Mouse (Mus musculus) liver, embryonic 14.5 days (tissue): ENCODE measurements at regions not wholly inside any gene's neighbourhood (a gene's known extent, or its start where the extent isn't known, plus 50 kb on each side); places are given as distances from the start of the nearest gene placed in this dataset.
A peak's percentile ranks its signal among the peaks of the same experiment; 100 is the strongest.

Source experiments
- ATAC-seq: fragments of 200-750 bp; cut with Nextera tagmentation; 2 replicates; pipeline ENCODE4 v1.8.0; 2017; ENCODE audit warnings: moderate number of reproducible peaks, mild to moderate bottlenecking, moderate library complexity; ENCODE audit not compliant: insufficient read depth
- DNase-seq, 3 experiments: peaks; one replicate each; pipeline ENCODE4 v3.0.0-alpha.2; 2012 to 2013; ENCODE audit warnings: low read depth in 3 of 3, low spot score in 3 of 3
- H3K27ac ChIP-seq: fragments of 300-500 bp; sonication (generic); 2 replicates; pipeline ENCODE4 v1.5.1; 2014; ENCODE audit warnings: moderate library complexity, mild to moderate bottlenecking, control low read depth, inconsistent platforms
- H3K27me3 ChIP-seq: fragments of 300-500 bp; sonication (generic); 2 replicates; pipeline ENCODE4 v1.6.1; 2014; ENCODE audit warnings: mild to moderate bottlenecking, low read length, moderate library complexity; ENCODE audit not compliant: control insufficient read depth, insufficient read depth
- H3K36me3 ChIP-seq: fragments of 300-500 bp; sonication (generic); replicated peaks from 2 replicates; pipeline ENCODE4 v1.6.1; 2014; ENCODE audit warnings: low read depth; ENCODE audit not compliant: control insufficient read depth, insufficient read depth
- H3K4me1 ChIP-seq, 2 experiments: fragments of 200-500 bp in 1 of 2; fragments of 300-500 bp in 1 of 2; sonication (generic) in 1 of 2; replicated peaks; 2 replicates each; pipeline ENCODE4 v1.6.1; 2012 to 2014; ENCODE audit warnings: antibody characterized with exemption in 1 of 2, inconsistent platforms in 1 of 2, low read length in 1 of 2; ENCODE audit not compliant: control insufficient read depth in 2 of 2, insufficient read depth in 2 of 2
- H3K4me2 ChIP-seq: fragments of 300-500 bp; sonication (generic); 2 replicates; pipeline ENCODE4 v1.6.1; 2014; ENCODE audit warnings: low read depth, mild to moderate bottlenecking, control low read depth, moderate library complexity
- H3K4me3 ChIP-seq, 2 experiments: fragments of 200-500 bp in 1 of 2; fragments of 300-500 bp in 1 of 2; sonication (generic) in 1 of 2; 2 replicates each; pipeline ENCODE4 v1.5.1; 2012 to 2014; ENCODE audit warnings: low read depth in 2 of 2, low read length in 2 of 2, mild to moderate bottlenecking in 2 of 2, control low read depth in 1 of 2, inconsistent platforms in 1 of 2, moderate library complexity in 1 of 2; ENCODE audit not compliant: insufficient read depth in 1 of 2
- H3K9ac ChIP-seq: fragments of 300-500 bp; sonication (generic); replicated peaks from 2 replicates; pipeline ENCODE4 v1.6.1; 2014; ENCODE audit warnings: mild to moderate bottlenecking, control low read depth, moderate library complexity
- H3K9me3 ChIP-seq: fragments of 300-500 bp; sonication (generic); 2 replicates; pipeline ENCODE4 v1.6.1; 2016; ENCODE audit warnings: low read length, mixed read lengths; ENCODE audit not compliant: control insufficient read depth
- CTCF ChIP-seq: IDR thresholded peaks from 2 replicates; pipeline ENCODE4 v1.5.1; 2016; ENCODE audit warnings: antibody characterized with exemption, low read depth, control low read depth
- EP300 ChIP-seq: IDR thresholded peaks from 2 replicates; pipeline ENCODE4 v1.6.1; 2016; ENCODE audit warnings: antibody characterized with exemption, low read depth
- WGBS: fragments of 180-500 bp; shearing (Covaris S2); extraction: QIAGEN DNeasy Blood & Tissue Kit; methylation state at CpG from one replicate; pipeline ENCODE4 v1.1.7; 2014; ENCODE audit not compliant: insufficient replicate concordance; 5-methylcytosine and 5-hydroxymethylcytosine counted together

DNA sequence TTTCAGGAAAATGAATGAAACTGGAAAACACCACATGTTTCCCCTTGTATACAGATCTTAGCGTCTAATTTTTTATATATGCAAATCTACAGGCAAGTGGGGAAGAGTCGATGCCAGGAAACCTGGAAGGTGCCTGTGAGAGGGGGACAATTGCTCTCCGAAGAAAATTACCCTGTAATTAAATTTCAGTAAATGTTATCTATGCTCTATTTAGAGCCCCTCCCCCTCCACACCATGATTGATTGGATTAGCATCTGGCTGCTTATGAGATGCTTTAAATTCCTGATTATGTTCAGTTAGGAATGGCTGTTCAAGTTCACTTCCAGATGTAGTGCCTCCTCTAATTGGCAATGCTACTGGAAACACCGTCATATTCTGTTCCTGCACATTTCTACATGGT is 325.0 kb downstream of the Slc30a10 start:
- DNase-seq (no peak), ATAC-seq (no peak)
- no peaks in the 10 kb centered on the region for H3K36me3 ChIP-seq
- H3K27me3 ChIP-seq = no peaks in the 10 kb centered on the region
- no peaks in the 10 kb centered on the region for H3K4me1 ChIP-seq
- TF ChIP-seq CTCF = no peak
- no peak for TF ChIP-seq EP300
- no peaks in the 10 kb centered on the region for H3K9me3 ChIP-seq
- no peak overlapping the region for H3K9ac ChIP-seq
- H3K27ac ChIP-seq = no peak overlapping the region
- WGBS = 60% methylated on average over 4 of the region's 4 CpGs
- H3K4me2 ChIP-seq = no peak overlapping the region
- no peak overlapping the region for H3K4me3 ChIP-seq

DNA sequence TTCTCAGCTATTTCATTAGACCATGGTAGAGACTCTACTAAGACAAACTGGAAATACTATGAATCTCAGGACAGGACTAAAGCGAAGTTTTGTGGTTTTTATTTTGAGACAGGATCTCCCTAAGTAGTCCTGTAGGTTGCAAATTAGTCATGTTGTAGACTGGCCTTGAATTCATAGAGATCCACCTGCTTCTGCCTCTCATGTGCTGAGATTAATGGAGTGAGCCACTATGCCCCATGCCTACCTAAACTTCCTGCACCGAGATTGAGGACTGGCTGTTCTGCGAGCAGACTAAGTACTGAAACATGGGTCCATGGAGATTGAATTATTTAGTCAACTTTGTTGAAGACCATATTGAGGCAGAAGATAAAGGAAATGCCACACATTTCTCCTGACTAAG is 315.0 kb downstream of the Lyplal1 start:
- no peak for TF ChIP-seq EP300
- no peak for TF ChIP-seq CTCF
- ATAC-seq (no peak), DNase-seq (no peak)
- Histone ChIP-seq H3K27ac (no peak overlapping the region), H3K9me3 (no peaks in the 10 kb centered on the region), H3K27me3 (no peaks in the 10 kb centered on the region), H3K4me2 (no peak overlapping the region), H3K4me1 (no peaks in the 10 kb centered on the region), H3K9ac (no peak overlapping the region), H3K36me3 (no peaks in the 10 kb centered on the region), H3K4me3 (no peak overlapping the region)
- WGBS = 59% methylated on average over 3 of the region's 3 CpGs

DNA sequence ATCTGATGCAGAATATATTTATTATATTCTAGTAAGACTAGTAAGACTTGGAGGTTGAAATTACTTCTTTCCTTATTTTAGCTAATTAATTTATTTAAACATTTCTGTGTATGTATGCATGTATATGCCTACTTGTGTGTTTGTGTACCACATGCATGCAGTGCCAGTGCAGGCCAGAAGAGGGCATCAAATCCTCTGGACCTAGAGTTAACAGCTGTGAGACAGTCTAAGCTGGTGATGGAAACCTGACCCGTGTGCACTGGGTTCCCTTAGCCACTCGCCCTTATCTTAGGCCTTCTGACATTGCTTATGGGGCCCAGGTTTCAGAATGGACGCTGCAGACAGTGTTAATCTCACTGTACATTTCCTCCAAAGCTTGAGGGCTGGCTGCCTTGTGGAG is 302.2 kb downstream of the Lyplal1 start:
- Histone ChIP-seq H3K9me3 (no peaks in the 10 kb centered on the region), H3K4me1 (no peaks in the 10 kb centered on the region), H3K36me3 (no peaks in the 10 kb centered on the region), H3K4me2 (no peak overlapping the region), H3K27ac (no peak overlapping the region), H3K9ac (no peak overlapping the region), H3K4me3 (no peak overlapping the region), H3K27me3 (no peaks in the 10 kb centered on the region)
- DNase-seq (no peak), ATAC-seq (no peak)
- 59% methylated on average over 3 of the region's 3 CpGs for WGBS
- no peak for TF ChIP-seq EP300
- peak; percentile 47 for TF ChIP-seq CTCF

DNA sequence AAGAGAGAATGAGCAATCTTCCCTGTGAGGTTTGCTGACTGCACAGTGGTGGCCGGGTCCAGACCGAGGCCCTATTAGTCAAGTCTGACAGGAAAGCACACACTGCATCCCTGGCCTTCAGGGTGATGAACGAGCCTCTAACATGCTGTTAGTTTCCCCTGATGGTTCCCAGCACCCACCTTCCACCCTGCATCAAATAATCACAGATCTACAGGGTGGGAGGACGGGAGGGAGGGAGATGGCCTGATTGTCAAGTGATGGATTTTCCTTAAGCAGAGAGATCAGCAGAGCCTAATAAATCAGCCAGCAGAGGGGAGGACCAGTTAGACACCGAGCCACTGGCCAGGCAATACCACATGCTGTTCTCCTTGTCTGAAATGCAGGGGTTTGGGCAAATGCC is 298.1 kb downstream of the Lyplal1 start:
- ATAC-seq = no peak
- Histone ChIP-seq H3K4me3 (no peak overlapping the region), H3K27ac (no peak overlapping the region), H3K4me2 (no peak overlapping the region), H3K4me1 (peaks cover 0 to 4% of the 10 kb centered on the region in 2 experiments; a peak in 1 of 4 replicates), H3K36me3 (no peaks in the 10 kb centered on the region), H3K9ac (no peak overlapping the region), H3K27me3 (no peaks in the 10 kb centered on the region), H3K9me3 (no peaks in the 10 kb centered on the region)
- 37% methylated on average over 5 of the region's 5 CpGs for WGBS
- TF ChIP-seq CTCF (no peak), EP300 (no peak)
- DNase-seq = no peak

DNA sequence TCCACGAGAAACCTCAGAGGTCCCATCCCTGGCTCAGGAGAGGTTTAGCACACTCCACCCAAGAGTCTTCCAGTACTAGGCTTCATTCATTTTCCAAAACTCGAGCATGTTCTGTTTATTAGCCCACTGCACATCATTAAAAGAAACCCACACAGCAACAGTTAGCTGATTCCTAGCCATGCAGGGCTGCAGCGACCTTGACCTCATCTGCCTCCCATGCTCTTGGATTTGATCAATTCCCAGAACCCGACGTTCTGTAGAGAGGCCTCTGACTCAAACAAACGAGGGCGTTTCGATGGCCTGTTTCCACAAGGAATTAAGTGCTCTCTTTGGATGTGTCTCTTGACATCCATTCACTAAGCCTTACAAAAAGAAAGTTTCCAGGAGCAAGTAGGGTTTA is 294.9 kb downstream of the Lyplal1 start:
- H3K4me3 ChIP-seq = no peak overlapping the region
- WGBS = 60% methylated on average over 8 of the region's 8 CpGs

More for the DNA sequence above, 294.9 kb downstream of the Lyplal1 start:
- Histone ChIP-seq H3K36me3 (no peaks in the 10 kb centered on the region), H3K4me2 (no peak overlapping the region), H3K27ac (no peak overlapping the region), H3K27me3 (no peaks in the 10 kb centered on the region), H3K9me3 (no peaks in the 10 kb centered on the region), H3K4me1 (peaks cover 0 to 4% of the 10 kb centered on the region in 2 experiments; a peak in 1 of 4 replicates), H3K9ac (no peak overlapping the region)
- DNase-seq (no peak), ATAC-seq (no peak)
- TF ChIP-seq EP300 (no peak), CTCF (no peak)
